Mouse (Mus musculus): ENCODE results near the gene D630003M21Rik.

- TF ChIP-seq POLR2A (IDR thresholded peaks at IDR 0.05; ENCODE audit: borderline replicate concordance, insufficient read depth, low read length), result no peak
- TF ChIP-seq CTCF (IDR thresholded peaks at IDR 0.05; ENCODE audit: borderline replicate concordance, insufficient read depth, low read depth, low read length), result no peak
These were observed 71.4 kb downstream of the D630003M21Rik start for GRCm38 (mm10) chr2:158157654-158158053.
